In the genomic region with DNA sequence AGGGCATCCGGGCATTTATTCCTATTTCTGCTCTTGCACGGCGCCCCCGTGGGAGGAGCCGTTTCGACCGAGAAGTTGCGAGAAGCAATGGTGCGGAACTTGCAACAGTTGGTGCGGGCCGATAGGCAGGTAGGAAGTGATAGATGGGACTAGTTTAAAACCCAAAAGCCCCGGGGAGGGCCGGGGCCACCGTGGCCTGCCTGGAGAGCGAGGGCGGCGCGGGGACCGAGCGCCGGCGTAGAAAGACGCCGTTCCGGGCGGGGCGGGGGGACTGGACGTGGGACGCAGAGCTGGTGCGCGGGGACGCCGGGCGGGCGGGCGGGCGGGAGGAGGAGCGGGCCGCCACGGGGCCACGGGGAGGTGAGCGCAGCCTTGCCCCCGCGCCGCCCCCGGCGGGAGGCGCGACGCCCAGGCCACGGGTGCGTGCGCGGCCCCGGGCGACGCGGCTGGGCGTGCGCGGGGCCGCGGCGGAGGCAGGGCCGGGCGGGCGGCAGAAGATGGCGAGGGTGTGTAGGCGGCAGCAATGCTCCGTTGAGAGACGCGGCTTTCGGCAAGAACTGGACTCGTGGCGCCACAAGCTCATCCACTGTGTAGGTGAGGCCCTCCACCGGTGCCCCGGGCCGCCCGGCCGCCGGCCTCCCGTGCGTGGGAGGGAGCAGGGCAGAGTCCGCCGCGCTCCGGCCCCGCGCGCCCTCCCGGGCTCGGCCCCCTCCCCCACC, we compare ENCODE assay signal across 8 mouse cellular contexts. TPM values are rescaled to one million over a fixed set of nuclear protein-coding genes. Genes with fewer than 3 reads are reported as not detected.
DNase-seq lines count a peak whose midpoint lies in the region; ATAC-seq and TF ChIP-seq lines count a peak whose summit lies in the region.

TSS of gene Lcor (plus strand) at position 448 of the 719 bp plus-strand sequence.

- in situ Hi-C loops in CH12.LX (cut with MboI; ENCODE audit: low pct_ligation_motif_present, low pct_unique_long_range_greater_than_20kb, low sequenced_read_pairs), result no loop called here

- WGBS in forebrain, embryonic 11.5 days, result under 1% methylated on average over 83 of the region's 92 CpGs
- under 1% methylated on average over 56 of the region's 92 CpGs for WGBS in heart, embryonic 16.5 days
- WGBS in liver, embryonic 15.5 days (ENCODE audit: insufficient replicate concordance), result 1% methylated on average over 69 of the region's 92 CpGs
- WGBS in neural tube, embryonic 12.5 days, result under 1% methylated on average over 89 of the region's 92 CpGs
- 1% methylated on average over 52 of the region's 92 CpGs for WGBS in stomach, postnatal 0 days

- peak; percentile 90 for DNase-seq in CH12.LX (ENCODE audit: extremely low read depth)
- peak; percentile 68 for DNase-seq in c-Kit-positive CD71-negative TER-119-negative erythroid progenitor cells, embryonic 14.5 days (ENCODE audit: low read depth)
- DNase-seq in forebrain, embryonic 11.5 days (ENCODE audit: low spot score), result peak; percentile 91
- DNase-seq in kidney, postnatal 36 days, result peak; percentile 82 to 90
- DNase-seq in stomach, postnatal 0 days (ENCODE audit: low spot score), result peak; percentile 88

- peaks cover 34% of the 10 kb centered on the region for H3K79me2 ChIP-seq in CH12.LX (replicated peaks; ENCODE audit: control insufficient read depth, extremely low read depth, insufficient read depth, poor library complexity, severe bottlenecking)

- no peaks in the 10 kb centered on the region for H3K9me3 ChIP-seq in CH12.LX (replicated peaks; ENCODE audit: low read length)
- H3K9me3 ChIP-seq in forebrain, embryonic 11.5 days (ENCODE audit: control insufficient read depth, low read length), result no peaks in the 10 kb centered on the region
- H3K9me3 ChIP-seq in heart, embryonic 16.5 days (replicated peaks; ENCODE audit: control insufficient read depth, low read length), result no peaks in the 10 kb centered on the region
- H3K9me3 ChIP-seq in liver, embryonic 15.5 days (replicated peaks), result no peaks in the 10 kb centered on the region
- no peaks in the 10 kb centered on the region for H3K9me3 ChIP-seq in neural tube, embryonic 12.5 days
- H3K9me3 ChIP-seq in stomach, postnatal 0 days (ENCODE audit: control insufficient read depth, low read length), result no peaks in the 10 kb centered on the region

- peak; percentile 79 for TF ChIP-seq POLR2A in CH12.LX (IDR thresholded peaks at IDR 0.05; ENCODE audit: low read depth, low read length)

- H3K27me3 ChIP-seq in CH12.LX (replicated peaks), result no peaks in the 10 kb centered on the region
- no peaks in the 10 kb centered on the region for H3K27me3 ChIP-seq in forebrain, embryonic 11.5 days (ENCODE audit: control insufficient read depth, insufficient read depth, low read length)
- H3K27me3 ChIP-seq in heart, embryonic 16.5 days (ENCODE audit: control insufficient read depth, insufficient read depth, low read length), result no peaks in the 10 kb centered on the region
- no peaks in the 10 kb centered on the region for H3K27me3 ChIP-seq in liver, embryonic 15.5 days
- no peaks in the 10 kb centered on the region for H3K27me3 ChIP-seq in neural tube, embryonic 12.5 days (replicated peaks)
- H3K27me3 ChIP-seq in stomach, postnatal 0 days (ENCODE audit: control insufficient read depth, insufficient read depth, low read length), result no peaks in the 10 kb centered on the region

- TF ChIP-seq EP300 in CH12.LX (IDR thresholded peaks at IDR 0.05; ENCODE audit: low read length), result no peak
- no peak for TF ChIP-seq EP300 in stomach, postnatal 0 days (optimal IDR thresholded peaks at IDR 0.05)

- peak within 1 kb of the TSS; percentile 80 for H3K9ac ChIP-seq in CH12.LX (ENCODE audit: insufficient read depth, low read depth)
- H3K9ac ChIP-seq in forebrain, embryonic 11.5 days (ENCODE audit: low read length), result peak within 1 kb of the TSS; percentile 93
- H3K9ac ChIP-seq in heart, embryonic 16.5 days (ENCODE audit: low read length), result peak within 1 kb of the TSS; percentile 99
- peak within 1 kb of the TSS; percentile 97 for H3K9ac ChIP-seq in liver, embryonic 15.5 days
- H3K9ac ChIP-seq in neural tube, embryonic 12.5 days, result peak within 1 kb of the TSS; percentile 94
- peak within 1 kb of the TSS; percentile 91 for H3K9ac ChIP-seq in stomach, postnatal 0 days (ENCODE audit: low read length)

- peaks cover 0 to 33% of the 10 kb centered on the region in 2 experiments; a peak in 2 of 4 replicates for H3K4me1 ChIP-seq in CH12.LX (ENCODE audit: control insufficient read depth in 1 of 2, insufficient read depth in 2 of 2)
- H3K4me1 ChIP-seq in forebrain, embryonic 11.5 days (replicated peaks; ENCODE audit: control insufficient read depth, insufficient read depth, low read length), result peaks cover 2% of the 10 kb centered on the region; the same call in 1 of the 2 replicates
- H3K4me1 ChIP-seq in heart, embryonic 16.5 days (ENCODE audit: control insufficient read depth, insufficient read depth, low read length), result peaks cover 19% of the 10 kb centered on the region
- H3K4me1 ChIP-seq in liver, embryonic 15.5 days (replicated peaks), result peaks cover 36% of the 10 kb centered on the region
- H3K4me1 ChIP-seq in neural tube, embryonic 12.5 days, result peaks cover 17% of the 10 kb centered on the region
- H3K4me1 ChIP-seq in stomach, postnatal 0 days (replicated peaks; ENCODE audit: control insufficient read depth, insufficient read depth), result no peaks in the 10 kb centered on the region

- peak; percentile 86 for ATAC-seq in forebrain, embryonic 11.5 days (replicated peaks; ENCODE audit: low FRiP score)
- ATAC-seq in heart, embryonic 16.5 days (replicated peaks; ENCODE audit: extremely low read depth, insufficient read depth, low FRiP score), result peak; percentile 92
- peak; percentile 95 for ATAC-seq in liver, embryonic 15.5 days (ENCODE audit: insufficient read depth)
- ATAC-seq in neural tube, embryonic 12.5 days (ENCODE audit: low FRiP score, low read depth), result peak; percentile 81
- peak; percentile 95 for ATAC-seq in stomach, postnatal 0 days (ENCODE audit: low FRiP score, low TSS enrichment)

- no peak for TF ChIP-seq CTCF in CH12.LX (conservative IDR thresholded peaks at IDR 0.05 in 1 of 2, IDR thresholded peaks at IDR 0.05 in 1 of 2; ENCODE audit: low read depth in 2 of 2, low read length in 2 of 2)
- 0 out of 2 replicates have a peak, but pooled peaks have one; percentile 4 for TF ChIP-seq CTCF in stomach, postnatal 0 days (IDR thresholded peaks at IDR 0.05; ENCODE audit: low read depth)

- peak within 1 kb of the TSS; percentile 72 to 100 (median 84) for H3K4me3 ChIP-seq in CH12.LX (replicated peaks in 1 of 3; ENCODE audit: low read depth in 2 of 3, low read length in 2 of 3, poor library complexity in 1 of 3)
- peak within 1 kb of the TSS; percentile 97 for H3K4me3 ChIP-seq in forebrain, embryonic 11.5 days (ENCODE audit: low read depth, low read length)
- H3K4me3 ChIP-seq in heart, embryonic 16.5 days (ENCODE audit: low read length), result peak within 1 kb of the TSS; percentile 99
- peak within 1 kb of the TSS; percentile 98 for H3K4me3 ChIP-seq in liver, embryonic 15.5 days (replicated peaks)
- peak within 1 kb of the TSS; percentile 94 for H3K4me3 ChIP-seq in neural tube, embryonic 12.5 days
- peak within 1 kb of the TSS; percentile 94 for H3K4me3 ChIP-seq in stomach, postnatal 0 days (ENCODE audit: low read depth, low read length)

- dilution Hi-C loops in CH12.LX (cut with MboI; ENCODE audit: extremely low pct_ligation_motif_present, extremely low pct_unique_long_range_greater_than_20kb, low sequenced_read_pairs), result no loop called here

- H3K36me3 ChIP-seq in CH12.LX (replicated peaks in 1 of 2; ENCODE audit: control insufficient read depth in 1 of 2, insufficient read depth in 1 of 2, low read length in 1 of 2), result peaks cover 0 to 7% of the 10 kb centered on the region in 2 experiments
- no peaks in the 10 kb centered on the region for H3K36me3 ChIP-seq in forebrain, embryonic 11.5 days (ENCODE audit: control insufficient read depth, insufficient read depth, low read length)
- no peaks in the 10 kb centered on the region for H3K36me3 ChIP-seq in heart, embryonic 16.5 days (ENCODE audit: control insufficient read depth, insufficient read depth)
- H3K36me3 ChIP-seq in liver, embryonic 15.5 days (replicated peaks), result no peaks in the 10 kb centered on the region
- no peaks in the 10 kb centered on the region for H3K36me3 ChIP-seq in neural tube, embryonic 12.5 days
- no peaks in the 10 kb centered on the region for H3K36me3 ChIP-seq in stomach, postnatal 0 days (ENCODE audit: control insufficient read depth, insufficient read depth, low read length)

- H3K27ac ChIP-seq in CH12.LX (ENCODE audit: insufficient read depth, low read depth), result peak within 1 kb of the TSS; percentile 97
- H3K27ac ChIP-seq in forebrain, embryonic 11.5 days (ENCODE audit: low read depth, low read length), result peak within 1 kb of the TSS; percentile 98
- peak within 1 kb of the TSS; percentile 99 for H3K27ac ChIP-seq in heart, embryonic 16.5 days (ENCODE audit: low read length)
- H3K27ac ChIP-seq in liver, embryonic 15.5 days (replicated peaks), result peak within 1 kb of the TSS; percentile 100
- H3K27ac ChIP-seq in neural tube, embryonic 12.5 days, result peak within 1 kb of the TSS; percentile 98
- peak within 1 kb of the TSS; percentile 99 for H3K27ac ChIP-seq in stomach, postnatal 0 days (replicated peaks)

- H3K4me2 ChIP-seq in CH12.LX (ENCODE audit: insufficient read depth, low read depth, poor library complexity, severe bottlenecking), result peak within 1 kb of the TSS; percentile 90
- peak within 1 kb of the TSS; percentile 75 for H3K4me2 ChIP-seq in forebrain, embryonic 11.5 days (ENCODE audit: low read depth, low read length, severe bottlenecking)
- peak within 1 kb of the TSS; percentile 88 for H3K4me2 ChIP-seq in heart, embryonic 16.5 days (ENCODE audit: low read depth, low read length)
- peak within 1 kb of the TSS; percentile 90 for H3K4me2 ChIP-seq in liver, embryonic 15.5 days
- peak within 1 kb of the TSS; percentile 72 for H3K4me2 ChIP-seq in neural tube, embryonic 12.5 days (replicated peaks)
- H3K4me2 ChIP-seq in stomach, postnatal 0 days (replicated peaks; ENCODE audit: low read depth), result peak within 1 kb of the TSS; percentile 89

- no peak for TF ChIP-seq RAD21 in CH12.LX (IDR thresholded peaks at IDR 0.05; ENCODE audit: low read depth, low read length)

TF ChIP-seq in CH12.LX, 34 proteins besides CTCF, POLR2A, EP300 and RAD21 (continues in another document):
- TF ChIP-seq TCF12 (IDR thresholded peaks at IDR 0.05; ENCODE audit: low read depth, low read length) (peak; percentile 40), CHD1 (IDR thresholded peaks at IDR 0.05; ENCODE audit: low read depth, low read length) (no peak), SIN3A (IDR thresholded peaks at IDR 0.05; ENCODE audit: low read length) (0 out of 2 replicates have a peak, but pooled peaks have one; percentile 12)

RNA-seq across cellular contexts. Expression of gene Lcor, which starts in this region (rescaled TPM):
- total RNA-seq in CH12.LX (2012; rRNA removed) (3.4 and 4.4 TPM in 2 replicates), CH12.LX (2014; rRNA removed) (2.9 and 3.5 TPM in 2 replicates)
- 4.7 and 4.8 TPM in 2 replicates for polyA plus RNA-seq in CH12.LX (2012; ENCODE audit: insufficient read length, low read depth)
- 28.2 and 30.3 TPM in 2 replicates for polyA plus RNA-seq in forebrain, embryonic 11.5 days (2014; fragmentation: Nextera tagmentation; extraction: Ambion mirVana)
- polyA plus RNA-seq in heart, embryonic 16.5 days (2015; fragmentation: Nextera tagmentation; extraction: Ambion mirVana), result 7.2 and 8.2 TPM in 2 replicates
- 6.3 and 6.4 TPM in 2 replicates for polyA plus RNA-seq in liver, embryonic 15.5 days (2015; fragmentation: Nextera tagmentation; extraction: Ambion mirVana)
- polyA plus RNA-seq in neural tube, embryonic 12.5 days (2016; fragmentation: Nextera tagmentation; extraction: Ambion mirVana), result 36.3 and 36.6 TPM in 2 replicates
- polyA plus RNA-seq in stomach, postnatal 0 days (2015; fragmentation: Nextera tagmentation; extraction: Ambion mirVana), result 12.9 TPM in 2 replicates

Comparison
In these comparisons a context has a peak if more than half of its experiments do, and no peak if none do; other contexts are left out.
1. Peak in every context shown above with its lines: DNase-seq, ATAC-seq, H3K4me3 ChIP-seq and H3K27ac ChIP-seq.